Mouse (Mus musculus) midbrain, embryonic 11.5 days (tissue): ENCODE measurements around the gene Ppt1. TPM values are rescaled to one million over a fixed set of nuclear protein-coding genes. Genes with fewer than 3 reads are reported as not detected.

Source experiments
- ATAC-seq: fragments of 200-750 bp; cut with Nextera tagmentation; 2 replicates; pipeline ENCODE4 v1.8.0; 2017; ENCODE audit warnings: moderate TSS enrichment, moderate library complexity; ENCODE audit not compliant: low FRiP score
- DNase-seq: peaks from one replicate; pipeline ENCODE4 v3.0.0; 2015; ENCODE audit warnings: low spot score; ENCODE audit errors: missing footprints
- H3K27ac ChIP-seq: fragments of 300-500 bp; sonication (generic); 2 replicates; pipeline ENCODE4 v1.5.1; 2014; ENCODE audit warnings: low read depth, low read length
- H3K27me3 ChIP-seq: fragments of 300-500 bp; sonication (generic); 2 replicates; pipeline ENCODE4 v1.6.1; 2014; ENCODE audit warnings: mild to moderate bottlenecking, low read length, moderate library complexity, mixed read lengths; ENCODE audit not compliant: control insufficient read depth, insufficient read depth
- H3K36me3 ChIP-seq: fragments of 300-500 bp; sonication (generic); 2 replicates; pipeline ENCODE4 v1.6.1; 2014; ENCODE audit warnings: mild to moderate bottlenecking, low read length, moderate library complexity, mixed read lengths; ENCODE audit not compliant: control insufficient read depth, insufficient read depth
- H3K4me1 ChIP-seq: fragments of 300-500 bp; sonication (generic); 2 replicates; pipeline ENCODE4 v1.6.1; 2014; ENCODE audit warnings: low read length; ENCODE audit not compliant: control insufficient read depth, insufficient read depth
- H3K4me2 ChIP-seq: fragments of 300-500 bp; sonication (generic); 2 replicates; pipeline ENCODE4 v1.6.1; 2014; ENCODE audit warnings: mild to moderate bottlenecking, moderate library complexity
- H3K4me3 ChIP-seq: fragments of 300-500 bp; sonication (generic); 2 replicates; pipeline ENCODE4 v1.5.1; 2014; ENCODE audit warnings: low read depth, low read length
- H3K9ac ChIP-seq: fragments of 300-500 bp; sonication (generic); 2 replicates; pipeline ENCODE4 v1.6.1; 2014; ENCODE audit warnings: low read length
- H3K9me3 ChIP-seq: fragments of 300-500 bp; sonication (generic); 2 replicates; pipeline ENCODE4 v1.6.1; 2016; ENCODE audit warnings: low read length; ENCODE audit not compliant: control insufficient read depth
- WGBS: fragments of 180-500 bp; shearing (Covaris S2); extraction: QIAGEN DNeasy Blood & Tissue Kit; methylation state at CpG from one replicate; pipeline ENCODE4 v1.1.7; 2014; 5-methylcytosine and 5-hydroxymethylcytosine counted together
- polyA plus RNA-seq: library from polyadenylated mRNA; unstranded; fragments of >200 nt; fragmentation: Nextera tagmentation; extraction: Ambion mirVana; gene quantifications from 2 replicates; pipeline ENCODE4 v1.2.1, GENCODE M21; 2014

The Ppt1 gene
- polyA plus RNA-seq, 1 experiment from 2014 or later = 63.7 TPM

DNA sequence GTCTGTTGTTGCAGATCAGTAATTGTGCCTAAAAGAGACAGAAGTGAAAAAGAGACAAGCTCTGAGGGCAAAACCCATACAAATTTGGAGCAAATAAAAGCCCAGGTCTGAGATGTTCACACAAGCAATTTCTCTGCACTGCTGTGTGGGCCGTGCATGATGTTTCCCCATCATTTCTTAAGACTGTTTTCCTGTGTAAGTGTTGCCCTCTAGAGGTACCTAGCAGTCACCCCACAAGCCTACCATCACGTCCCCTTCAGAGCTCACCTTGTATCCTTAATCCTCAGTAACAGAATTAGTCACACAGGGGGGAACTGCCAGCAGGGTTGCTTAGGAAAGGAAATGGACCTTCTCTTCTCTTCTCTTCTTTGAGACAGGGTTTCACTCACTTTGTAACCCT, 21.9 kb downstream of the Ppt1 start:
- 47% methylated on average over 2 of the region's 2 CpGs for WGBS
- no peak overlapping the region for H3K27ac ChIP-seq
- H3K4me1 ChIP-seq = no peaks in the 10 kb centered on the region
- DNase-seq = no peak
- ATAC-seq = no peak
- H3K4me2 ChIP-seq = no peak overlapping the region
- H3K9me3 ChIP-seq = no peaks in the 10 kb centered on the region
- H3K36me3 ChIP-seq = peaks cover 20% of the 10 kb centered on the region
- no peak overlapping the region for H3K9ac ChIP-seq
- H3K27me3 ChIP-seq = no peaks in the 10 kb centered on the region
- no peak overlapping the region for H3K4me3 ChIP-seq

GRCm38 (mm10) chr4:122859096-122859674, 23.1 kb downstream of the Ppt1 start:
- H3K4me3 ChIP-seq = no peak overlapping the region
- no peak overlapping the region for H3K9ac ChIP-seq
- H3K9me3 ChIP-seq = no peaks in the 10 kb centered on the region
- ATAC-seq = no peak
- no peaks in the 10 kb centered on the region for H3K27me3 ChIP-seq
- WGBS = 83% methylated on average over 6 of the region's 6 CpGs
- H3K4me2 ChIP-seq = no peak overlapping the region
- H3K27ac ChIP-seq = no peak overlapping the region
- peaks cover 25% of the 10 kb centered on the region for H3K36me3 ChIP-seq
- no peak for DNase-seq
- no peaks in the 10 kb centered on the region for H3K4me1 ChIP-seq

GRCm38 (mm10) chr4:122861836-122862235, 25.8 kb downstream of the Ppt1 start:
- H3K9me3 ChIP-seq = no peaks in the 10 kb centered on the region
- no peak for ATAC-seq
- H3K27ac ChIP-seq = no peak overlapping the region
- no peak overlapping the region for H3K4me2 ChIP-seq
- H3K4me1 ChIP-seq = no peaks in the 10 kb centered on the region
- no peak for DNase-seq
- 93% methylated on average over 4 of the region's 4 CpGs for WGBS
- no peaks in the 10 kb centered on the region for H3K27me3 ChIP-seq
- H3K4me3 ChIP-seq = no peak overlapping the region
- H3K9ac ChIP-seq = no peak overlapping the region
- peaks cover 31% of the 10 kb centered on the region for H3K36me3 ChIP-seq

DNA sequence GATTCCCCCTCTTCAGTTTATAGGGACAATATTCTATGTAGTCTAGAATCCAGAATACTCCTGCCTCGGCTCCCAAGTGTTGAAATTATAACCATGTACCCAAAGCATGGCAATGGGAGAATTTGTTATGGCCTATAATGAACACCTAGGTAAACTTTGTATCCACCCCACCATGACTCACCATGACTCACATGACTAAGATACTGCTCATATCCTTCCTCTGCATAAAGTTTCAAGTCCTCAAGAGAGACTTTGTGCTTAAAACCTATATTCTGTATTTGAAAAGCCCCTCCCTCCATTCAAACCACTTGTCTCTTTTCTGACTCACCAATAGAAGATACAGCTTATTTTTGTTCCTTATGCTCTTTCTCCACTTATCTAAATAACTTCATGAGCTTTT, 32.0 kb downstream of the Ppt1 start:
- H3K36me3 ChIP-seq = peaks cover 14% of the 10 kb centered on the region
- H3K9me3 ChIP-seq = no peaks in the 10 kb centered on the region
- ATAC-seq = no peak
- no peak overlapping the region for H3K4me3 ChIP-seq
- WGBS = 97% methylated on average over 1 of the region's 1 CpGs
- H3K9ac ChIP-seq = no peak overlapping the region
- H3K4me2 ChIP-seq = no peak overlapping the region
- no peaks in the 10 kb centered on the region for H3K4me1 ChIP-seq
- no peak for DNase-seq
- no peaks in the 10 kb centered on the region for H3K27me3 ChIP-seq
- no peak overlapping the region for H3K27ac ChIP-seq

- H3K4me1 ChIP-seq = no peaks in the 10 kb centered on the region
- ATAC-seq (no peak), DNase-seq (no peak)
- H3K9me3 ChIP-seq = no peaks in the 10 kb centered on the region
- no peaks in the 10 kb centered on the region for H3K27me3 ChIP-seq
- no peak overlapping the region for H3K4me3 ChIP-seq
- H3K4me2 ChIP-seq = no peak overlapping the region
- no peak overlapping the region for H3K27ac ChIP-seq
- peaks cover 5% of the 10 kb centered on the region for H3K36me3 ChIP-seq
- no peak overlapping the region for H3K9ac ChIP-seq
These were observed 34.0 kb downstream of the Ppt1 start for GRCm38 (mm10) chr4:122870027-122870426.

DNA sequence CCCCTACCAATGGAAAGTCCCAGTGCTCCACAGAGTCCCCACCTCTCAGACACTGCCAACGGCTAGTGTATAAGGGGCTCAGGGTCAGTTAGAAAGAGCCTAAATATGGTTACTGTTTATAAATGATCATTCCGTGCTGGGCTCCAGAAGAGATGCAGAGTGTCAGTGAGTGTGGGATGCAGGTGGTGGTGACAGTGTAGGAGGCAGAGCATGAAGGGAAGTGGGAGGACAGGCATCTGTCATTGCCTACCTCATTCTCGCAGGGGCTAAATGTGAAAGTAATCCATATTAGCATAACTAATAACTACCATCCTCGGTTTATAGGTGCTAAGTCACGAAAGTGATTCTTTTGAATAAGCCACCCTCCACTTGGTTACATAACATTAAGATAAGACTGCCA, 34.7 kb downstream of the Ppt1 start:
- Histone ChIP-seq H3K27me3 (no peaks in the 10 kb centered on the region), H3K36me3 (peaks cover 2% of the 10 kb centered on the region), H3K4me3 (no peak overlapping the region), H3K4me1 (no peaks in the 10 kb centered on the region), H3K4me2 (no peak overlapping the region), H3K27ac (no peak overlapping the region), H3K9me3 (no peaks in the 10 kb centered on the region), H3K9ac (no peak overlapping the region)
- WGBS = 87% methylated on average over 5 of the region's 5 CpGs
- no peak for ATAC-seq
- DNase-seq = no peak

DNA sequence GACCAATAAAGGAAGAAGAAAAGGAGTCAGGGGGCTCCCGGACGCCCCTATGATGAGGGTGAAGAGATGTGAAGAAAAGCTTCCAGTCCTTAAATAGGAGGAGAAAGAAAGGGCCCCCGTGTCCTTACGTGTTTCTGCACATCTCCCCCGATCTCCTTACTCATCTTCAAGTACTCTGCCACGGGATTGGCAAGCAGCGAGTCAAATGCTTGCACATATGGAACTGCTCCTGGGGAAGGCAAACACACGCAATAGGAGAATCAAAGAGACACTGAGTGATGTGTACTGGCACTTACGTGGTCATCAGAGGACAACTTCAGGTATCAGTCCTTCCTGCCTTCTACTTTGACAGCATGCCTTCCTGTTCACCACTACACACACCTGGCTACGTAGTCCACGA, 35.2 kb downstream of the Ppt1 start:
- Histone ChIP-seq H3K9ac (no peak overlapping the region), H3K9me3 (no peaks in the 10 kb centered on the region), H3K27me3 (no peaks in the 10 kb centered on the region), H3K4me2 (no peak overlapping the region), H3K36me3 (peaks cover 2% of the 10 kb centered on the region), H3K4me3 (no peak overlapping the region), H3K4me1 (no peaks in the 10 kb centered on the region), H3K27ac (no peak overlapping the region)
- DNase-seq (no peak), ATAC-seq (no peak)
- 93% methylated on average over 11 of the region's 11 CpGs for WGBS

DNA sequence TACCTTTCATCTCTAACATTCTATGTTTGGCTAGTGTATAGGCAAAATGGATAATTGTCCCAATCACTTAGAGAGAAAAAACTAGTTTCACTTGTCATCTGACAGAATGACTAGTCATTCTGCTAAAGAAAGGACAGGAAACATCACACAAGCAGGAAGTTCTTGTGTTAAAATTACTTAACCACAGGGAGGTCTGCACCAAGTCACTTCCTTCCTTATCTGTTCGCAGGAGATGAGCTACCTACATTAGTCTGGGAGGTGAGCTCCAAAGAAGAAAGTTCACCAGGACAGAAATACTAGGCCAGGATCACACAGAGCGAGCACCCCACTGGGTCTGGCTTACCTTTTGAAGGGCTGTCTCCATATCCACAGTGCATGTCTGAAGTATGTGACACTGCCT, 35.9 kb downstream of the Ppt1 start:
- no peak for ATAC-seq
- Histone ChIP-seq H3K27ac (no peak overlapping the region), H3K27me3 (no peaks in the 10 kb centered on the region), H3K36me3 (peaks cover 2% of the 10 kb centered on the region), H3K4me2 (no peak overlapping the region), H3K9ac (no peak overlapping the region), H3K9me3 (no peaks in the 10 kb centered on the region), H3K4me3 (no peak overlapping the region), H3K4me1 (no peaks in the 10 kb centered on the region)
- no peak for DNase-seq
- 87% methylated on average over 2 of the region's 2 CpGs for WGBS

DNA sequence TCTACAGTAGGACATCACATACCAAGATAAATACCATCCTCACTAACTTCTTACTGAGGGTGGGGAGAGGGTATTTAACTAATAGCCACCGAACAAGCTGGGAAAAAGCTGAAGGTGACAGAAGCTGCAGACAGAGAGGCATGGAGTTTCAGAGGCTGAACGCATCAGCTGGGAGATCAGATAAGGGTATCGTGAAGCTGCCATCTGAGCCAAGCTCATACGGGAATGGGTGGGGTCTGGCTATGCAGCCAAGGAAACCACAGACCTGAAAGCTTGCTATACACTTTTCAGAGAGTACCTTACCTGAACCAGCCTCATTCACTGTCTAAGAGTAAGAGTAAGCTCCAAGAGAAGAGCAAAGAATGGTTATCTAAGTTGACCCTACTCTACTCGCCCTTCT, 37.0 kb downstream of the Ppt1 start:
- no peak for DNase-seq
- Histone ChIP-seq H3K4me1 (no peaks in the 10 kb centered on the region), H3K27me3 (no peaks in the 10 kb centered on the region), H3K27ac (no peak overlapping the region), H3K4me2 (no peak overlapping the region), H3K4me3 (no peak overlapping the region), H3K36me3 (peaks cover 2% of the 10 kb centered on the region), H3K9ac (no peak overlapping the region), H3K9me3 (no peaks in the 10 kb centered on the region)
- no peak for ATAC-seq
- 83% methylated on average over 5 of the region's 5 CpGs for WGBS

DNA sequence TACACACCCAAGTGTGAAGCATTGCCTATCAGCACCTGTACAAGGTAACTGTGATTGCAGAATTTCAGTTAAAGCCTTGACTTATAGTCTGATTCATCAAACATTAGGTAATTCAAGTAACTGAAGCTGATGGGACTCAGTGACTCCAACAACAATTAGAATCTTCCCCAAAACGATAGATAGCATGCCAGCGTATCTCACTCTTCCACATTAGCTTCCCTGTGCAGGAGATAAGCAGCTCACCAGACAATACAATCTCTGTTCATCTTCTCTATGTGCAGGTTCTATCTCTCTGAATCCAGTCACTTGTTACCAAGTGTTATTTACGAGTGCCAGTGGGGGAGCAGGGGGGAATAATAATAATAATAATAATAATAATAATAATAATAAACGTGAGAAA, 37.5 kb downstream of the Ppt1 start:
- Histone ChIP-seq H3K4me2 (no peak overlapping the region), H3K9ac (no peak overlapping the region), H3K36me3 (peaks cover 2% of the 10 kb centered on the region), H3K4me1 (no peaks in the 10 kb centered on the region), H3K27ac (no peak overlapping the region), H3K9me3 (no peaks in the 10 kb centered on the region), H3K4me3 (no peak overlapping the region), H3K27me3 (no peaks in the 10 kb centered on the region)
- WGBS = 84% methylated on average over 4 of the region's 4 CpGs
- no peak for ATAC-seq
- DNase-seq = no peak
